Mouse (Mus musculus): Measurements from ENCODE around the gene Atrnl1.

DNA sequence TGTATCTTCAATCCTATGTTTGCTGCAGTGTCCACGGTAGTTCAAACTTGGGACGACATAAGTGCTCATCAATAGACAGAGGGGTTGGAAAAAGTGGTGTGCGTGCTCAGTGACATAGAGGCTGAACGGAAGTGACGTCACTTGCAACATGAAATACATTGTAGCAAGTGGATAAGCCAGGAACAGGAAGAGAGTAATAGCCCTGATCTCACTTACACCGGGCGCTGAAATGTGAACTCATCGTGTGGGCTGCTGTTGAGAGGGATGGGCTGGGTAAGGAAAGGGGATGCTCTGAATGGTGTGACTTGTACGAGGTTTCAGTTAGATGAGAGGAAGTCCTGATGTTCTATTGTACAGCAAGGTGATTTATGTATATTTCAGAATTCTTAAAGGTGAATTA, 8.3 kb downstream of the Atrnl1 start:
- no peak for TF ChIP-seq POLR2A (IDR thresholded peaks at IDR 0.05; ENCODE audit: insufficient read depth, low read depth, low read length)
- TF ChIP-seq CTCF (IDR thresholded peaks at IDR 0.05; ENCODE audit: insufficient read depth, low read depth, low read length) = no peak
